Mouse (Mus musculus) limb, embryonic 15.5 days (tissue): Measurements from ENCODE around the gene Cdh5. TPM values are rescaled to one million over a fixed set of nuclear protein-coding genes. Genes with fewer than 3 reads are reported as not detected.

Experiments used
- ATAC-seq: fragments of 200-750 bp; cut with Nextera tagmentation; 2 replicates; pipeline ENCODE4 v1.8.0; 2017; ENCODE audit warnings: low read depth, moderate TSS enrichment; ENCODE audit not compliant: insufficient number of reproducible peaks, low FRiP score, low TSS enrichment
- H3K27ac ChIP-seq: fragments of 300-500 bp; sonication (generic); 2 replicates; pipeline ENCODE4 v1.5.1; 2015; ENCODE audit warnings: moderate library complexity, mild to moderate bottlenecking, inconsistent platforms
- H3K27me3 ChIP-seq: fragments of 300-500 bp; sonication (generic); 2 replicates; pipeline ENCODE4 v1.6.1; 2015; ENCODE audit warnings: inconsistent platforms
- H3K36me3 ChIP-seq: fragments of 300-500 bp; sonication (generic); 2 replicates; pipeline ENCODE4 v1.6.1; 2015; ENCODE audit warnings: inconsistent platforms
- H3K4me1 ChIP-seq: fragments of 300-500 bp; sonication (generic); 2 replicates; pipeline ENCODE4 v1.6.1; 2015; ENCODE audit warnings: inconsistent platforms
- H3K4me2 ChIP-seq: fragments of 300-500 bp; sonication (generic); 2 replicates; pipeline ENCODE4 v1.6.1; 2015; ENCODE audit warnings: mild to moderate bottlenecking, inconsistent platforms
- H3K4me3 ChIP-seq: fragments of 300-500 bp; sonication (generic); 2 replicates; pipeline ENCODE4 v1.5.1; 2015; ENCODE audit warnings: mild to moderate bottlenecking, inconsistent platforms
- H3K9ac ChIP-seq: fragments of 300-500 bp; sonication (generic); 2 replicates; pipeline ENCODE4 v1.6.1; 2015; ENCODE audit warnings: inconsistent platforms
- H3K9me3 ChIP-seq: fragments of 300-500 bp; sonication (generic); 2 replicates; pipeline ENCODE4 v1.6.1; 2016; ENCODE audit warnings: inconsistent platforms
- WGBS: fragments of 180-500 bp; shearing (Covaris S2); methylation state at CpG from one replicate; pipeline ENCODE4 v1.1.7; 2015; 5-methylcytosine and 5-hydroxymethylcytosine counted together
- polyA plus RNA-seq: library from polyadenylated mRNA; unstranded; fragments of >200 nt; fragmentation: Nextera tagmentation; extraction: Ambion mirVana; gene quantifications from 2 replicates; pipeline ENCODE4 v1.2.1, GENCODE M21; 2015

Gene Cdh5
- polyA plus RNA-seq, 1 experiment from 2014 or later: 31.6 TPM

DNA sequence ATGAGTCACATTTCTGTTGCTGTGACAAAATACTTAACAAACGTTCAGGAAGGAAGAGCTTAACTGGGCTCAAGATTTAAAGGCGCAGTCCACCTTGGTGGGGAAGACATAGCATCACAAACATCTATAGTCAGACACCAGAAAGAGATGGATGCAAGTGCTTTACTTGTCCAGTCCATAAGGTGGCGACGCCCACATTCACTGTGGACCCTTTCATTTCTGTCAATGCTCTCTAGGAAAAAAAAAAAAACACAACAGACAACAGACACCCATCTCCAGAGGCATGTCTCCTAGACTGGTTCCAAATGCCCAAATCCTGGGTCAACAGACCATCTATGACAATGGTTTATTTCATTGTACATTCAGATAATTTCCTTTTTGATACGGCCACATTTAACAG, 23.1 kb downstream of the Cdh5 start:
- no peaks in the 10 kb centered on the region for H3K4me1 ChIP-seq
- H3K27ac ChIP-seq: no peak overlapping the region
- no peak overlapping the region for H3K9ac ChIP-seq
- no peak overlapping the region for H3K4me2 ChIP-seq
- ATAC-seq: no peak
- no peaks in the 10 kb centered on the region for H3K36me3 ChIP-seq
- no peak overlapping the region for H3K4me3 ChIP-seq
- WGBS: 77% methylated on average over 5 of the region's 5 CpGs
- no peaks in the 10 kb centered on the region for H3K27me3 ChIP-seq
- H3K9me3 ChIP-seq: no peaks in the 10 kb centered on the region

DNA sequence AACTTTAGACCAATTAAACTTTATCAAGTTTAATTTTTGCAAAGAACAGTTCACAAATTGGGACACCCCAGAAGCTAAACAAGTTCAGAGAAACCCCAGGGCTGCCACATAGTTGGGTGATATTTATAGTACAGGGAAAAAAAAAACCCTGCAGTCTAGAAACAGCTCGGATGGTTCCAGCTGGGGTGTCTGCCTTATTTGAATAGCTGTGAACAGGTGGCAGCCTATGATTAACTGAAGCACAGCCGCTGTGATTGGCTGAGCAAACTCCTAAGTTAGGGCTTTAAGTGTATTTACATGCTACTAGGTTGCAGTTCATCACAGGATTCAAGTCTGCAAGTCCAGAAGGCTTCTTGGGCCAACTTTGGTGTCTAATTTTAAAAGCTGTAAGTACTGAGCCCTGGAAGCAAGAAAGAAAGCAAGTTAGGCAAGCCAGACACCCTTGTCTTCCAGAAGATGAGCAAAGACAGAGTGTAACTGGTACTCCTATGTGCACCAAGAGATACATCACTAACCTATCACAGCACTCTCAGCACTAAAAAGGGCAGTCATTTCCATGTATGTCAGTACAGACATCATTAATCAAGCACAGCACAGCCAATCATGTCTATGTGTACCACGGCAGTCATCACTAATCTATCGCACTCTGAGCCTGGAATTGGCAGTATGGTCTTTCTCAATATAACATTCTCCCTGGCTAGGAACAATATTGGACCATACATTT, 25.9 kb downstream of the Cdh5 start:
- no peaks in the 10 kb centered on the region for H3K4me1 ChIP-seq
- no peaks in the 10 kb centered on the region for H3K27me3 ChIP-seq
- no peak overlapping the region for H3K9ac ChIP-seq
- H3K36me3 ChIP-seq: no peaks in the 10 kb centered on the region
- no peak overlapping the region for H3K27ac ChIP-seq
- H3K9me3 ChIP-seq: no peaks in the 10 kb centered on the region
- 64% methylated on average over 4 of the region's 4 CpGs for WGBS
- no peak for ATAC-seq
- no peak overlapping the region for H3K4me2 ChIP-seq
- H3K4me3 ChIP-seq: no peak overlapping the region

DNA sequence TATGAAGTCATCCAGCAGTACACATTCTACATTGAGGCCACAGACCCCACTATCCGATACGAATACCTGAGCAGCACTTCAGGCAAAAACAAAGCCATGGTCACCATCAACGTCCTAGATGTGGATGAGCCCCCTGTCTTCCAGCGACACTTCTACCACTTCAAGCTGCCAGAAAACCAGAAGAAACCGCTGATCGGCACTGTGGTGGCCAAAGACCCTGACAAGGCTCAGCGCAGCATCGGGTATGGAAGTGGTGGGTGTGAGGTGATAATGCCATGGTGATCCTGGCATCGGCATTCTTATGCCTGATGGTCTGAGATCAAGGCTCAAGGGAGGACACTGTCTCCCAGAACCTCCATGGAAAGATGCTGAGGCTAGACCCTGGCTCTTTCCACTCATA, 29.5 kb downstream of the Cdh5 start:
- no peak overlapping the region for H3K27ac ChIP-seq
- H3K4me2 ChIP-seq: no peak overlapping the region
- H3K9ac ChIP-seq: no peak overlapping the region
- no peaks in the 10 kb centered on the region for H3K9me3 ChIP-seq
- no peaks in the 10 kb centered on the region for H3K27me3 ChIP-seq
- H3K4me3 ChIP-seq: no peak overlapping the region
- ATAC-seq: no peak
- 92% methylated on average over 9 of the region's 9 CpGs for WGBS
- H3K36me3 ChIP-seq: no peaks in the 10 kb centered on the region
- no peaks in the 10 kb centered on the region for H3K4me1 ChIP-seq

DNA sequence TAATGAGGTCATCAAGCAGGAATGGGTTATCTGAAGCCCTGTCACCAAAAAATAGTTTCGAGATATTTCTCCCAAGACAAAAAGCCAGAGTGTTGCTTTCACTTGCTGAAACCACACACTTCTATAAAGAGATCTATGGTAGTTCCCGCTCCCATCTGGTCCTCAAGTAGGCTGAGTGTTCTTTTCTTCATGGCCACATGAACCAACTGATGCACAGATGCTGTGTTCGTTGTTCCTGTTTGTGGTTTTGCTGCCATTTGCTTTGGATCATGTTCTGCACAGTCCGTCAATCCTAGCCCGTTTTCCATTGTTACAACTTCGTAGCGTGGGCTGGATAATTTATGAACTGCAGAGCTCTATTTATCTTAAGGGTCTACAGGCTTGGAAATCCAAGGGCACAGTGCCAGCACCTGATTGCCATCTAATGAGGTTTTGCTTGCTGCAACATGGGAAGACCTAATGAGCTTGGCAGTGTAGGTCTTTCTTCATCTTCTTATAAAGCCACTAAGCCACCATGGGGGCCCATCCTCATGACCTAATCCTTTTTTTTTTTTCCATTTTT, 30.1 kb downstream of the Cdh5 start:
- H3K9me3 ChIP-seq: no peaks in the 10 kb centered on the region
- 62% methylated on average over 7 of the region's 7 CpGs for WGBS

DNA sequence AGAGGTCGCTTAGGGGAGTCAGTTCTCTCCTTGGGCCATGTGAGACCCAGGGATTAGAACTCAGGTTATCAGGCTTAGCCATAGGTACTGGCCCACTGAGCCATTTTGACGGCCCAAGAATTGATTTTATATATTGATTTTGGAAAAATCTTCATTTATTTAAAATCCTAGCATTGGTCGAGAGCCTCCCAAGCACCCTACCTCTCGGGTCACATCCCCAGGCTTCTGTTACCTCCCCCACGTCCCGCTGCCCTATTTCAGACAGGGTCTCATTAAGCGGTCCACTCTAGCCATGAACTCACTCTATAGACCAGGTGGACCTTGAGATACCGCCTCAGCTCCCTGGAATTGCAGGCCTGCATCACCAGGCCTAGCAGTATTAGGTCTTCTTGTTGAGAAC, 33.1 kb downstream of the Cdh5 start:
- H3K36me3 ChIP-seq: no peaks in the 10 kb centered on the region
- H3K9ac ChIP-seq: no peak overlapping the region
- WGBS: 94% methylated on average over 8 of the region's 8 CpGs
- no peak overlapping the region for H3K4me3 ChIP-seq
- no peaks in the 10 kb centered on the region for H3K4me1 ChIP-seq
- H3K27me3 ChIP-seq: no peaks in the 10 kb centered on the region
- no peak for ATAC-seq
- H3K27ac ChIP-seq: no peak overlapping the region
- H3K4me2 ChIP-seq: no peak overlapping the region
- no peaks in the 10 kb centered on the region for H3K9me3 ChIP-seq

More for the DNA sequence above, 30.1 kb downstream of the Cdh5 start:
- H3K27me3 ChIP-seq: no peaks in the 10 kb centered on the region
- H3K27ac ChIP-seq: no peak overlapping the region
- H3K9ac ChIP-seq: no peak overlapping the region
- no peak overlapping the region for H3K4me3 ChIP-seq
- no peak for ATAC-seq
- H3K4me2 ChIP-seq: no peak overlapping the region
- no peaks in the 10 kb centered on the region for H3K36me3 ChIP-seq
- H3K4me1 ChIP-seq: no peaks in the 10 kb centered on the region

DNA sequence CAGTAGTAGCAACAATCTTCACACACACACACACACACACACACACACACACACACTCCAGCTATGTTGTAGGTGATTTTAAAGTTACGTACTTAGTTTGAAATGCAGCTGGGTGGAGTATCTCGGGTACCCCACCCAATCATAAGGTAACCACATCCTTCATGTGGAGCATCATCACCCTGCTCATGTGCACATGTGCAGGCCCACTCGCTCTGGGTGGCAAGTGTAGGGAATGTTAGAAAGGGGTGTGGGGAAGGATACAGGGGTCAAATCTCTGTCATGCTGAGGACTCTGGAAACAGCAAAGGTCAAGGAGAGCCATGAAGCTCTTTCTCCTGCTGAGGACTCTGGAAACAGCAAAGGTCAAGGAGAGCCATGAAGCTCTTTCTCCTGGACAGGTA, 34.9 kb downstream of the Cdh5 start:
- Histone ChIP-seq H3K9ac (no peak overlapping the region), H3K4me3 (no peak overlapping the region), H3K4me2 (no peak overlapping the region), H3K4me1 (no peaks in the 10 kb centered on the region), H3K27me3 (no peaks in the 10 kb centered on the region), H3K27ac (no peak overlapping the region), H3K36me3 (no peaks in the 10 kb centered on the region), H3K9me3 (no peaks in the 10 kb centered on the region)
- 85% methylated on average over 3 of the region's 3 CpGs for WGBS
- no peak for ATAC-seq

DNA sequence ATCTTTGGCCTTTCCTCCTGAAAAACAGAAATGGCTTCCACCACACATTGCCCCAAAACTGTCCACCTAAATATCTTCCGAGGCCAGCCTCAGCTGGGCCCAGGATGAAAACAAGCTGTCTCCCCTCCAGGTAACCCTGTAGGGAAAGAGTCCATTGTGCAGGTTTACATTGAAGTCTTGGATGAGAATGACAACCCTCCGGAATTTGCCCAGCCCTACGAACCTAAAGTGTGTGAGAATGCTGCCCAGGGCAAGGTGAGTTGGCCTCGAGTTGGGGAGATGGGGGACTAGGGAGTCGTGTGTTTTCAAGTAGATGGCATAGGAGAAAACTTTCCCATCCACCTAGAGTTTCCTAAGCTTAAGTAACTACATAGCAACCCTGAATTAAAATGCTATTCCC, 36.2 kb downstream of the Cdh5 start:
- no peak for ATAC-seq
- Histone ChIP-seq H3K4me2 (no peak overlapping the region), H3K9me3 (no peaks in the 10 kb centered on the region), H3K27me3 (no peaks in the 10 kb centered on the region), H3K4me3 (no peak overlapping the region), H3K4me1 (no peaks in the 10 kb centered on the region), H3K9ac (no peak overlapping the region), H3K36me3 (no peaks in the 10 kb centered on the region), H3K27ac (no peak overlapping the region)
- 81% methylated on average over 5 of the region's 5 CpGs for WGBS

DNA sequence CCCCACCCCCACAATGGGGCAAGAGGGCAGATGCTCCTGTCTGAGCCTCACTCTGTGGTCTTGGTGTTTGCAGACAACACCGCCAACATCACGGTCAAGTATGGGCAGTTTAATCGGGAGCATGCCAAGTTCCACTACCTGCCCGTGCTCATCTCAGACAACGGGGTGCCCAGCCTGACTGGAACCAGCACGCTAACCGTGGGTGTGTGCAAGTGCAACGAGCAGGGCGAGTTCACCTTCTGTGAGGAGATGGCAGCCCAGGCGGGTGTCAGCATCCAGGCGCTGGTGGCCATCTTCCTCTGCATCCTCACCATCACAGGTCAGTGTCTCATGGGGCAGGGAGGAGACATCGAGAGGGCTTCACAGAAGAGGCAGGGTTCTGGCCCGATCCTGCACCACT, 39.2 kb downstream of the Cdh5 start:
- H3K9me3 ChIP-seq: no peaks in the 10 kb centered on the region
- no peak overlapping the region for H3K9ac ChIP-seq
- no peak overlapping the region for H3K4me2 ChIP-seq
- 87% methylated on average over 13 of the region's 13 CpGs for WGBS
- no peak overlapping the region for H3K27ac ChIP-seq
- H3K4me1 ChIP-seq: no peaks in the 10 kb centered on the region
- no peak for ATAC-seq
- H3K4me3 ChIP-seq: no peak overlapping the region
- no peaks in the 10 kb centered on the region for H3K36me3 ChIP-seq
- no peaks in the 10 kb centered on the region for H3K27me3 ChIP-seq

DNA sequence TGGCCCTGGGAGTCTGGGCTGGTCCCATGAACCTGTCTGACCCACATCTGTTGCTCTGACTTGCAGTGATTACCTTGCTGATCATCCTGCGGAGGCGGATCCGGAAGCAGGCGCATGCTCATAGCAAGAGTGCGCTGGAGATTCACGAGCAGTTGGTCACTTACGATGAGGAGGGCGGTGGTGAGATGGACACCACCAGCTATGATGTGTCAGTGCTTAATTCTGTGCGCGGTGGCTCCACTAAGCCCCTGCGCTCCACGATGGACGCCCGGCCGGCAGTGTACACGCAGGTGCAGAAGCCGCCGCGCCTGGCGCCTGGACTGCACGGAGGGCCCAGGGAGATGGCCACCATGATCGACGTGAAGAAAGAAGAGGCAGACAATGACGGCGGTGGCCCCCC, 41.0 kb downstream of the Cdh5 start:
- no peak overlapping the region for H3K4me2 ChIP-seq
- H3K9me3 ChIP-seq: no peaks in the 10 kb centered on the region
- no peaks in the 10 kb centered on the region for H3K27me3 ChIP-seq
- H3K9ac ChIP-seq: no peak overlapping the region
- H3K4me3 ChIP-seq: no peak overlapping the region
- no peak for ATAC-seq
- 90% methylated on average over 25 of the region's 25 CpGs for WGBS
- no peaks in the 10 kb centered on the region for H3K36me3 ChIP-seq
- no peak overlapping the region for H3K27ac ChIP-seq
- H3K4me1 ChIP-seq: no peaks in the 10 kb centered on the region

DNA sequence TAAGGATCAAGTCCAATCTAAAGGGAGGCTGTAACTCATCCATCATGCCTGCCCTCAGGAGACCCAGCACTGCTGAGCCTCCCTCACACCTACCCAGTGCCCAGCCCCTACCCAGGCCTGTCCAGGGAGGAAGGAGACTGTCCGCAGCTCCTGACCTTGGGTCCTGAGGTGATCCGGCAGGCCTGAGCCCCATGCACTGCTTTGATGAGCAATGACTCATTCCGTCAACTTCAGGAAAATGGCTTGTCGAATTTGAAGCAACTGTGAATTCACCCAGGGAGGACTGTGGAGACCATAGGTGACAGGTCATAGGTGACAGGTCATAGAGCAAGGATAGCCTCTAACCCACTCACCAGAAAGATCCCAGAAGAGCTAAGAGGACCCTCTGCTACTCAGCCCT, 42.0 kb downstream of the Cdh5 start:
- no peak overlapping the region for H3K4me2 ChIP-seq
- H3K27me3 ChIP-seq: no peaks in the 10 kb centered on the region
- H3K9ac ChIP-seq: no peak overlapping the region
- H3K27ac ChIP-seq: no peak overlapping the region
- H3K36me3 ChIP-seq: no peaks in the 10 kb centered on the region
- H3K4me1 ChIP-seq: no peaks in the 10 kb centered on the region
- no peak overlapping the region for H3K4me3 ChIP-seq
- no peaks in the 10 kb centered on the region for H3K9me3 ChIP-seq
- ATAC-seq: no peak
- 74% methylated on average over 4 of the region's 4 CpGs for WGBS

DNA sequence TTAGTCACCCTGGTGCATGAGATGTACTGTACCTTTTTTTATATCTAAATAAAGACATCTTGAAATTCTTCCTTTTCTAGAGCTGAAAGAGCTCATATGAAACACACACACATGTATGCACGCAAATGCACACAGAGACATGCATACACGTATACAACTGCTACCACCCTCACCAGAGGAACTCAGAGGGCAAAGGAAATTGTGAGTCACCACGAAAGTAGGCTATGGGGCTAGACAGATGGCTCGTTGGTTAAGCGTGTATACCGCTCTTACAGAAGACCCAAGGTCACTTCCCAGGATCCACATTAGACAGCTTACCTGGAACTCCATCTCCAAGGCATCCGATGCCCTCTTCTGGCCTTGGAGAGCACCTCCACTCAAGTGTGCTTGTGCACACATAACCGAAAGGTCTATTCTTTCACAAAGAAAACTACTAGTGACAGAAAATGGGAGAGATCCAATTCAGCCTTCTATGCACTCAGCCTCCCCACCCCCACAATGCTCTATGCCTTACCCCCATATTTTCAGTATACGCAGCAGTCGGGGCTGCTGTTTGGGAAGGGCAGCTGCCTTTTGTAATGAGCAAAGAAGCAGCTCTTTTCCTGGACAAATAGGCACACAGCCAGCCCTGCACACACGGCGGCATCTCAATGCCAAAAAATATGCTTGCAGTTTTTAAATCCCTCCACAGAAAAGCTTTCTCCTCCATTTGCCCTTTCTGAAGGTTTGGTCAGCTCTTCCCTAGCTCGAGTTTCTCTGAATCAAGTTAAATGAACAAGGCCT, 43.2 kb downstream of the Cdh5 start:
- Histone ChIP-seq H3K27me3 (no peaks in the 10 kb centered on the region), H3K27ac (no peak overlapping the region), H3K4me3 (no peak overlapping the region), H3K36me3 (no peaks in the 10 kb centered on the region), H3K9ac (no peak overlapping the region), H3K4me2 (no peak overlapping the region), H3K9me3 (no peaks in the 10 kb centered on the region), H3K4me1 (no peaks in the 10 kb centered on the region)
- no peak for ATAC-seq
- 78% methylated on average over 13 of the region's 13 CpGs for WGBS

DNA sequence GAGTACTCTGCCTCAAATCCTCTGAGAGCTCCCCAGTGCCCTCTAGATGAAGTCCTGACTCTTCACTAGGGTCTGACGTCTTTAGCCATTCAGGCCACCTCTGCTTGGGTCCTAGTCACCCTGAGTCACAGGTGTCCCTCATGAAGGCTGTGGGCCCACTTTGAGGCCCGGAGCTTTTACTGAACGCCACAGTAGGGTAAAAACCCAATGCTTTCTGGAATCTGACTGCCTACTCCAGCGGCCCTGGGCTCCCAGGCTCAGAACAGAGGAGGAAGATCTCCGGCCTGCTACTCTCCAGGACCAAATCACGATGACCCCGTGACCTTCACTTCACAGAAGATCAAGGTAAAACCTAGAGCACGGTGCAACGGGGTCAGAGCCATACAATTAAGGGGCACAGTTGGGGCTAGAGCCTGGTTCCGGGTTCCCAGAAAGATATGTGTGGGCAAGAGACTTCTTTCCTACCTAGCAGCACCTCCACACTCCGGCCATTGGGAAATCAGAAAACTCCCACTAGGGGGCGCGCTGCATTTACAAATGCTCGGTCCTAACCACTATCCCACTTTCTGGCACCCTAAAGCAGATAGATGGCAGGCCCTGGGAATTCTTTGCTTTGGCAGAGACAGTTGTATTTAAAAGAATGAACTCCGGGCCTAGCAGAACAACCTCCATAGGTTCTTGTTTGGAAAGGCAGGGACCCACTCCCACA, 44.7 kb downstream of the Cdh5 start:
- no peak for ATAC-seq
- H3K36me3 ChIP-seq: no peaks in the 10 kb centered on the region
- no peak overlapping the region for H3K4me2 ChIP-seq
- no peaks in the 10 kb centered on the region for H3K4me1 ChIP-seq
- H3K9me3 ChIP-seq: no peaks in the 10 kb centered on the region
- no peak overlapping the region for H3K9ac ChIP-seq
- no peak overlapping the region for H3K4me3 ChIP-seq
- no peaks in the 10 kb centered on the region for H3K27me3 ChIP-seq
- 31% methylated on average over 15 of the region's 15 CpGs for WGBS
- no peak overlapping the region for H3K27ac ChIP-seq
